Mouse (Mus musculus) liver, embryonic 11.5 days (tissue): Measurements from ENCODE around the gene Smyd4. TPM values are rescaled to one million over a fixed set of nuclear protein-coding genes. Genes with fewer than 3 reads are reported as not detected.
A peak's percentile ranks its signal among the peaks of the same experiment; 100 is the strongest.

ENCODE experiments used
- ATAC-seq: fragments of 200-750 bp; cut with Nextera tagmentation; replicated peaks from 2 replicates; pipeline ENCODE4 v1.8.0; 2017; ENCODE audit warnings: moderate number of reproducible peaks, mild to moderate bottlenecking, moderate TSS enrichment, moderate library complexity; ENCODE audit not compliant: low FRiP score
- DNase-seq: peaks from one replicate; pipeline ENCODE4 v3.0.0-alpha.2; 2017; ENCODE audit warnings: low spot score
- H3K27ac ChIP-seq: fragments of 300-500 bp; sonication (generic); 2 replicates; pipeline ENCODE4 v1.5.1; 2014; ENCODE audit warnings: mild to moderate bottlenecking, low read depth, low read length, control low read depth
- H3K27me3 ChIP-seq: fragments of 300-500 bp; sonication (generic); replicated peaks from 2 replicates; pipeline ENCODE4 v1.6.1; 2014; ENCODE audit warnings: low read length, mixed read lengths; ENCODE audit not compliant: control insufficient read depth, insufficient read depth
- H3K36me3 ChIP-seq: fragments of 300-500 bp; sonication (generic); 2 replicates; pipeline ENCODE4 v1.6.1; 2014; ENCODE audit warnings: mild to moderate bottlenecking, low read length, moderate library complexity, mixed read lengths; ENCODE audit not compliant: control insufficient read depth, insufficient read depth
- H3K4me1 ChIP-seq: fragments of 300-500 bp; sonication (generic); replicated peaks from 2 replicates; pipeline ENCODE4 v1.6.1; 2014; ENCODE audit warnings: low read length, mixed read lengths; ENCODE audit not compliant: control insufficient read depth, insufficient read depth
- H3K4me2 ChIP-seq: fragments of 300-500 bp; sonication (generic); 2 replicates; pipeline ENCODE4 v1.6.1; 2014; ENCODE audit warnings: mild to moderate bottlenecking, control low read depth, moderate library complexity
- H3K4me3 ChIP-seq: fragments of 300-500 bp; sonication (generic); 2 replicates; pipeline ENCODE4 v1.5.1; 2014; ENCODE audit warnings: low read depth, low read length, control low read depth
- H3K9ac ChIP-seq: fragments of 300-500 bp; sonication (generic); 2 replicates; pipeline ENCODE4 v1.6.1; 2014; ENCODE audit warnings: low read depth, low read length, control low read depth
- H3K9me3 ChIP-seq: fragments of 300-500 bp; sonication (generic); 2 replicates; pipeline ENCODE4 v1.6.1; 2016; ENCODE audit warnings: low read length, inconsistent platforms, mixed read lengths; ENCODE audit not compliant: control insufficient read depth
- WGBS: fragments of 180-500 bp; shearing (Covaris S2); extraction: QIAGEN DNeasy Blood & Tissue Kit; methylation state at CpG from one replicate; pipeline ENCODE4 v1.1.7; 2014; 5-methylcytosine and 5-hydroxymethylcytosine counted together
- polyA plus RNA-seq: library from polyadenylated mRNA; unstranded; fragments of >200 nt; fragmentation: Nextera tagmentation; extraction: Ambion mirVana; gene quantifications from 2 replicates; pipeline ENCODE4 v1.2.1, GENCODE M21; 2014

Gene Smyd4
- polyA plus RNA-seq, 1 experiment from 2014 or later = 10.9 TPM

DNA sequence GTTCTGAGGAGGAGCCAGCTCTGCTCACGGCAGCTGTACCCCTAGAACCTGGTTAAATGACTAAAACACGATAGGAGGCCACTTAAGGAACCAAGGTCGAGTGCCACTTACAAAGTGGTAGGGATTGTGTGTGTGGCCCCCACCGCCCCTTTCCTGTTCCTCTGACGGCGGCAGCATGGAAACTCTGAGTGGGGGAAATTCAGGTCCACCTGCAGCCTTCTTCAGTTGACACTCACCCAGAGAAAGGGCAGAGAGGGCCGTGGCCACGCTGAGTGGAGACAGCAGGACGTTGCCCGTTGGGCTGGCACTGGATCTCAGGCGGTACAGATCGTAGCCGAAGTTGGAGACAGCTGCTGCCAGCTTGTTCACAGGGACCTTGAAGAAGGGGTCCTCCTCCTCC is 67.8 kb downstream of the Smyd4 start:
- Histone ChIP-seq H3K4me3 (no peak overlapping the region), H3K4me1 (peaks cover 1% of the 10 kb centered on the region; the same call in 1 of the 2 replicates), H3K9ac (no peak overlapping the region), H3K4me2 (no peak overlapping the region), H3K36me3 (no peaks in the 10 kb centered on the region), H3K27ac (no peak overlapping the region), H3K27me3 (no peaks in the 10 kb centered on the region), H3K9me3 (no peaks in the 10 kb centered on the region)
- DNase-seq (no peak), ATAC-seq (no peak)
- 83% methylated on average over 13 of the region's 13 CpGs for WGBS

DNA sequence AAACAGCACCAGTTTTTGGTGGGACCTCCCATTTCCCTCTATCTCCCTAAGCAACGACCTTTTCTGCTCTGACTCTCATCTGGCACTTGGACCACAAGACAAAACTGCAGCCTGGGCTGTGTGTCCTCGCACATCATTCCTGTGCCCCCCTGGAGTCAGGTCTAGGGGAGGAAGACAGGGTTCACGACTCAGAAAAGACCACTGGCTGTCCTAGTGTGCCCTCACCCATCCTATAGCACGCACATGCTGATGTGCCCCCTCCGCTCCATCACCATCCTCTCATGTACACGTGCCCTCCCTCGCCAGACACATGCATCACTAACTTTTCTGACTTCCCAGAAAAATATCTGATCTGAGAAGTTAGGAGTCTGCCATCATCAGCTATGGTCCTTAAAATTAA is 71.8 kb downstream of the Smyd4 start:
- Histone ChIP-seq H3K4me3 (no peak overlapping the region), H3K4me2 (no peak overlapping the region), H3K36me3 (no peaks in the 10 kb centered on the region), H3K4me1 (peaks cover 7% of the 10 kb centered on the region), H3K27ac (no peak overlapping the region), H3K9ac (no peak overlapping the region), H3K27me3 (no peaks in the 10 kb centered on the region), H3K9me3 (no peaks in the 10 kb centered on the region)
- no peak for ATAC-seq
- 75% methylated on average over 7 of the region's 7 CpGs for WGBS
- DNase-seq = no peak

DNA sequence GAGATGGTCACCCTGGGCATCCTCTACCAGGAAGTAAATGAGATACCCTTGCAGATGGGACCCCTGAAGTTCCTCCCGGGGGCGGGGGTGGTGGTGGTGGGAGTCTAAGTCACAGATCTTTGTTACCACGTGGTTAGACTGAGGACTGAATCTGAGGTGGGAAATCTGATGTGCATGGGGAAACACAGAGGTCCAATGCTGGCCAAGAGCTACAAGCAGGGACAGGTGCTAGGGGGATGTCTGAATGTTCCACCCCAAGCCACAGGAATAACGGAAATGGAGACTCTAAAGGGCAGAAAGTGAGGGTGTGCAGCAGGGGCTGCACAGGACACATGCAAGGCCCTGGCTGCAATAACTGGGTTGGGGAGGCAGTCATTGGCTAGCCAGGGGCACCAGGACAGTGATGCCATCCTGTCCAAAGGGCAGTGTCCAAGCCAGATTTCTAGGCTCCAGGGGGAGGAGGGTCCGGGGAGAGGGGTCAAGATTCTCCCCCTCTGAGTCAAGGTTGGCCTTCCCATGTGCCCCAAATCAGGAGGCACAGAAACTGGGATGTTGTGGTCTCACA is 72.7 kb downstream of the Smyd4 start:
- Histone ChIP-seq H3K27me3 (no peaks in the 10 kb centered on the region), H3K9me3 (no peaks in the 10 kb centered on the region), H3K4me2 (peak overlapping the region; percentile 64), H3K4me3 (peak overlapping the region; percentile 51), H3K36me3 (no peaks in the 10 kb centered on the region), H3K27ac (peak overlapping the region; percentile 22; the same call in 1 of the 2 replicates), H3K9ac (peak overlapping the region; percentile 49; the same call in 1 of the 2 replicates), H3K4me1 (peaks cover 7% of the 10 kb centered on the region)
- ATAC-seq (no peak), DNase-seq (no peak)
- WGBS = 55% methylated on average over 5 of the region's 5 CpGs

DNA sequence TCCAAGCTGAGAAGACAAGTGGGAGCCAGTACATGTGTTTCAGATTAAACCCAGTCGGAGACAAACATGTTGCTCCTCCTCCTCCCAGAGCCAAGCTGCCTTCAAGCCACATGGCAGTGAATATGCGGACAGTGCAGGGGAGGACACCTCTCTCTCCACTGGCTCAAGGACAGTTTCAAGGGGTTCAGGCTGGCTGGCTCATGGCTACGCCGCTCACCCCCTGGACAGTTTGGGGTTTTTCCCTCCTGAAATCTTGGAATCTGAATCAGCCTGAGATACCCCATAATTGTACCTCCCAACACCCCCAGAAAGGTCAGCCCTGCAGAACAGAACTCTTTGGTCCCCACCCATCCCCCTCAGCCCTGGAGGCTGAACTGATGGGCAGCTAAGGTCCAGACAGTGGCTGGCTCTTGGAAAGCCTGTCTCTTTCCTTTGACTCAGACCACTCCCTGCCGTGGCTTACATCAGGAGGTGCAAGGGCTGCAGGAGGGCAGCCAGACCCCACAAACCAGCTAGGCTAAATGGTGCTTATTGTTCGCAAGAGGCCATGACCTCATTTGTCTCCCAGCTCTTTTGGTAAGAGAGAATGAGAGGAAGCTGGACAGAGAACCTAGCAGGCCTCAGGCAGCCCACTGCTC is 73.3 kb downstream of the Smyd4 start:
- Histone ChIP-seq H3K4me1 (peaks cover 7% of the 10 kb centered on the region), H3K9ac (peak overlapping the region; percentile 49), H3K9me3 (no peaks in the 10 kb centered on the region), H3K27me3 (no peaks in the 10 kb centered on the region), H3K4me2 (peak overlapping the region; percentile 64), H3K36me3 (no peaks in the 10 kb centered on the region), H3K27ac (peak overlapping the region; percentile 39), H3K4me3 (peak overlapping the region; percentile 51)
- 52% methylated on average over 6 of the region's 6 CpGs for WGBS
- no peak for ATAC-seq
- no peak for DNase-seq

DNA sequence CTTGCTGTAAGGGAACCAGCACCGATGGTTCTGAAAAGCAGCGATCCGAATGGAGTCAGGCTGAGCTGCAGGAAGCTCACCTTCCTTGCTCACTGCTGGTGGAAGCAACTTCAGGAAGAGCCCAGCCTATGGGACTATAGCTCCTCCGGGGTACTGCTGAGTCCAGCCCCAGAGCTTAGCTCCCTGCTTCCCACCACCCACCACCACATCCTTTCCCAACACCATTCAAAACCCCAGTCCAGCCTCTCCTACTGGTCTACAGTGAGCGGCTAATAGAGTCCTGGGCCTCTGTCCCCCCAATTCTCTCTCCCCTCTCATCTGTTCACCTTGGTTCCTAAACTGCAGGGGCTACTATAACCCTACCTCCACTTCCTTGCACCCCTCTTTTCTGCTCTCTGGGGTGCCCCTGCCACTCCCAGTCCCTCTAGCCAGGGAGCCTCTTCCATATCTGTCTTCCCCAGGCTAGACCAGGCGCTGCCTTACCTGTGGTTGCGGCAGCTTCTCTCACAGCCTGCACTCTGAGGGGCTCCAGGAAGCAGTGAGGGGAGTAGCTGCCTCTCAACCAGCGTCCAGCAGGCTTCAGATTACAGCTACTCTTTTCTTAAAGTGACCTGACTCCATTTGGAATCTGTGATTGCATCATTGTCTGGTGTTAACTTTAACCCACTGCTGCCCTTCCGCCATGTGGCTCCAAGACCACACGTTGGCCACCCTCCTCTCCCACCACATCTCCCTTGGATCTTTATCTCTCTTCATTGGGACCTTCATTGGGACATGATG is 74.0 kb downstream of the Smyd4 start, which contains the start of gene Serpinf1:
TSS of gene Serpinf1 (minus strand) at position 689 of the 780 bp plus-strand sequence.
- Histone ChIP-seq H3K36me3 (no peaks in the 10 kb centered on the region), H3K9ac (peak within 1 kb of the TSS; percentile 49), H3K27me3 (no peaks in the 10 kb centered on the region), H3K4me2 (peak within 1 kb of the TSS; percentile 64), H3K9me3 (no peaks in the 10 kb centered on the region), H3K27ac (peak within 1 kb of the TSS; percentile 39), H3K4me1 (peaks cover 7% of the 10 kb centered on the region), H3K4me3 (peak within 1 kb of the TSS; percentile 51)
- no peak for DNase-seq
- WGBS = 41% methylated on average over 10 of the region's 10 CpGs
- 0 out of 2 replicates have a peak, but pooled peaks have one; percentile 39 for ATAC-seq

DNA sequence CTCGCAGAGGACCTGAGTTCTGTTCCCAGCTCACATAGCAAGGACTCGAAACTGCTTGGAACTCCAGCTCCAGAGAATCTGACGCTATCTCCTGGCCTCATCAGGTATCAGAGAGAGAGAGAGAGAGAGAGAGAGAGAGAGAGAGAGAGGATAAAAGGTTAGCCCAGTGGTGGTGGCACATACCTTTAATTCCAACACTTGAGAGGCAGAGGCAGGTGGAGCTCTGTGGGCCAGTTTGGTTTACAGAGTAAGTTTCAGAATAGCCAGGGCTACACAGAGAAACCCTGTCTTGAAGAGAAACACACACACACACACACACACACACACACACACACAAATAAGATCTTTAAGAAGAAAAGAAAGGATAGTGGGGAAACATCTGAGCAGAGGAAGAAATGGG is 74.9 kb downstream of the Smyd4 start:
- peak overlapping the region; percentile 25; the same call in 1 of the 2 replicates for H3K4me2 ChIP-seq
- WGBS = 76% methylated on average over 3 of the region's 3 CpGs

DNA sequence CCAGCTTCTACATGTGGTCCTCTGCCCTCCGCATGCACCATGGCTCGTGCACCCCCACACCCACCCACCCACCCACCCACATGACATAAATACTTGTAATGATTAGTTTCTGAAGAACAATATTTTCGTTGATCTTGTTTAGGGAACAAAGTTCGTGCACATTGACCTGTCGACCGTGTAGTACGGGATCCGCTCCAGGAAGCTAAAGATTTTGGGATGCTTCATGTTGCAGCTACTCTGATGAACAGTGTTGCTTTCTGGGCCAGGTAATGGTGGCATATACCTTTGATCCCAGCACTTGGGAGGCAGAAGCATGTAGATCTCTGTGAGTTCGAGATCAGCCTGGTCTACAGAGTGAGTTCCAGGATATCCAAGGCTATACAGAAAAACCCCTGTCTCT is 75.8 kb downstream of the Smyd4 start:
- Histone ChIP-seq H3K9ac (no peak overlapping the region), H3K27ac (no peak overlapping the region), H3K4me2 (no peak overlapping the region), H3K4me3 (no peak overlapping the region), H3K27me3 (no peaks in the 10 kb centered on the region), H3K36me3 (no peaks in the 10 kb centered on the region), H3K9me3 (no peaks in the 10 kb centered on the region), H3K4me1 (peaks cover 7% of the 10 kb centered on the region)
- ATAC-seq = no peak
- WGBS = 88% methylated on average over 9 of the region's 9 CpGs
- no peak for DNase-seq

More for the DNA sequence above, 74.9 kb downstream of the Smyd4 start:
- Histone ChIP-seq H3K27me3 (no peaks in the 10 kb centered on the region), H3K9ac (no peak overlapping the region), H3K4me1 (peaks cover 7% of the 10 kb centered on the region), H3K27ac (no peak overlapping the region), H3K9me3 (no peaks in the 10 kb centered on the region), H3K4me3 (no peak overlapping the region), H3K36me3 (no peaks in the 10 kb centered on the region)
- ATAC-seq (no peak), DNase-seq (no peak)

DNA sequence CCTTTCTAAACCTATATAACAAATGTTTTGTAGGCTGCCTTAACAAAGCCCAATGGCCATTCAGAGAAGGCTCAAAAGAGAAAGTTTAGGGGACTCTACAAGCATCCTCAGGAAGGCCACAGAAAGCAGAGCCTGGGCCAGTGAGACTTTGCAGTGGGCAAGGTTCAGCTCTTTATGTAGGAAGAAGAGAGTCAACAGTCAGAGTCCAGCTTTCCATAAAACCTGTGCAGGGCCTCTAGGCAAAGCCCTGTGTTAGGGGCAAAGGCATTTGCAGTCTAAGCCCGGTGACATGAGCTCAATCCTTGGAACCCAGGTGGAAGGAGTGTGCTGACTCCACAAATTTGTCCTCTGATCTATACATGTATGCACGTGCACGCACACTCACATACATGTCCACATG is 76.2 kb downstream of the Smyd4 start:
- no peak overlapping the region for H3K4me2 ChIP-seq
- no peak overlapping the region for H3K4me3 ChIP-seq
- no peak overlapping the region for H3K9ac ChIP-seq
- no peak overlapping the region for H3K27ac ChIP-seq
- ATAC-seq (no peak), DNase-seq (no peak)
- 88% methylated on average over 3 of the region's 3 CpGs for WGBS
- no peaks in the 10 kb centered on the region for H3K36me3 ChIP-seq
- H3K9me3 ChIP-seq = no peaks in the 10 kb centered on the region
- H3K27me3 ChIP-seq = no peaks in the 10 kb centered on the region
- H3K4me1 ChIP-seq = peaks cover 7% of the 10 kb centered on the region
